Mouse (Mus musculus): ENCODE data around the gene Dcaf1. TPM values are rescaled to one million over a fixed set of nuclear protein-coding genes. Genes with fewer than 3 reads are reported as not detected.

Gene Dcaf1
- polyA plus RNA-seq, 1 experiment from 2014 or later: 17.7 TPM

DNA sequence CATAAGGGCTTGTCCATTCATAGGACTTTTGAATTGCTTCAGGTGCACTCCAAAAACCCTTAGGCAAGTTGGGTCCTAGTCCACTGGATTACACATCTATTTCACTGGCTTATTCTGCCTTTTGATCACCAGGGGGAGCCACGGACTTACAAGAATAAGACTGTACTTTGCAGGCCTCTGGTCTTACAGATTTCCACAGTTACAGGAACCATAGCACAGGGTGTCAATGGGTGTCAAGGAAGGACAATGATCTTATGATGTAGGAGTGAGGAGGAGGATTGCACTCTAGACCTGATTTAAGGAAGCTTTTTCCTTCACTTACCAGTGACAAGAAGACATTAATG is 82.1 kb downstream of the Dcaf1 start:
- H3K4me3 ChIP-seq (ENCODE audit: low read depth, low read length): no peak overlapping the region
- ATAC-seq (ENCODE audit: low read depth) (no peak), DNase-seq (ENCODE audit: low spot score) (peak; percentile 86)
- WGBS: 4% methylated on average over 1 of the region's 1 CpGs
- no peaks in the 10 kb centered on the region for H3K9me3 ChIP-seq (ENCODE audit: control insufficient read depth, low read length)
- H3K27ac ChIP-seq (replicated peaks; ENCODE audit: low read depth, low read length): no peak overlapping the region
- H3K36me3 ChIP-seq (ENCODE audit: control insufficient read depth, insufficient read depth, low read length): no peaks in the 10 kb centered on the region
- no peak overlapping the region for H3K4me2 ChIP-seq (ENCODE audit: low read depth, low read length)
- H3K27me3 ChIP-seq (replicated peaks; ENCODE audit: control insufficient read depth, insufficient read depth, low read length): no peaks in the 10 kb centered on the region
- H3K4me1 ChIP-seq (ENCODE audit: control insufficient read depth, insufficient read depth, low read length): no peaks in the 10 kb centered on the region
- no peak overlapping the region for H3K9ac ChIP-seq (ENCODE audit: low read depth, low read length)

DNA sequence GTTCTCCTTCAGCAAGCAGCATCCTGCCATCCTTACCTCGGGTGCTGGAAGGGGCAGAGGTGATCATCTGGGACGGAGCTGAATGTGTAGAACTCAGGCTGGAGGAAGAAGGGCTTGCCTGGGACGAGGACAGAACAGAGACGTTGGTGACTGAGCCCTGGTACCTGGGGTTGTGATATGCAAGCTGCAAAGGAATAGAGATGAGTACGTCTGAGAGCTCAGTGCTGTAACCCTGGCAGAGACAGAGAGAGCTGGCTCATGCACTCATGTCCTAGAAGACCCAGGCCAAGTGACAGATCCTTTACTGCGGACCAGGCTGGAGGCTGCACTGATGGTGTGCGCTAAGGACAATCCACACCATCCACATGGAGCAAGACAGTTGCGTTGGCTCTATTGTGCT is 84.9 kb downstream of the Dcaf1 start:
- H3K9me3 ChIP-seq (ENCODE audit: control insufficient read depth, low read length): no peaks in the 10 kb centered on the region
- H3K9ac ChIP-seq (ENCODE audit: low read depth, low read length): no peak overlapping the region
- 84% methylated on average over 8 of the region's 8 CpGs for WGBS
- H3K27ac ChIP-seq (replicated peaks; ENCODE audit: low read depth, low read length): no peak overlapping the region
- no peaks in the 10 kb centered on the region for H3K36me3 ChIP-seq (ENCODE audit: control insufficient read depth, insufficient read depth, low read length)
- H3K27me3 ChIP-seq (replicated peaks; ENCODE audit: control insufficient read depth, insufficient read depth, low read length): no peaks in the 10 kb centered on the region
- no peak for ATAC-seq (ENCODE audit: low read depth)
- H3K4me2 ChIP-seq (ENCODE audit: low read depth, low read length): no peak overlapping the region
- no peak for DNase-seq (ENCODE audit: low spot score)
- no peak overlapping the region for H3K4me3 ChIP-seq (ENCODE audit: low read depth, low read length)
- H3K4me1 ChIP-seq (ENCODE audit: control insufficient read depth, insufficient read depth, low read length): no peaks in the 10 kb centered on the region

DNA sequence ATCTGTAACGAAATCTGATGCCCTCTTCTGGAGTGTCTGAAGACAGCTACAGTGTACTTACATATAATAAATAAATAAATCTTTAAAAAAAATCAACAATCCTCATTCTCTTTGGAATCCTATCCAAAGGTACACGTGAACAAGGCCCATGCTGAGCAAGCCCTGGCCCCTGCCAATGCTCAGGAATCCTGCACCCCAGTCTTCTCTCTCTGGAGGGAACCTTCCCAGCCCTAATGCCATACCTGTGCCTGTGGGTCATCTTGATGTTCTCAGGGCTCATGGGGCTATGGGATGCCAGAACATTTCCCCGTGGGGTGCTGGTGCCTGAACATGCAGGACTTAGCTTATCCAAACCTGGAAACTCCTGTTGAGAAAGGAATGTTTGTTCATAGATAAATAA is 86.5 kb downstream of the Dcaf1 start:
- Histone ChIP-seq H3K27me3 (replicated peaks; ENCODE audit: control insufficient read depth, insufficient read depth, low read length) (no peaks in the 10 kb centered on the region), H3K27ac (replicated peaks; ENCODE audit: low read depth, low read length) (no peak overlapping the region), H3K4me1 (ENCODE audit: control insufficient read depth, insufficient read depth, low read length) (no peaks in the 10 kb centered on the region), H3K4me2 (ENCODE audit: low read depth, low read length) (no peak overlapping the region), H3K4me3 (ENCODE audit: low read depth, low read length) (no peak overlapping the region), H3K9ac (ENCODE audit: low read depth, low read length) (no peak overlapping the region), H3K36me3 (ENCODE audit: control insufficient read depth, insufficient read depth, low read length) (no peaks in the 10 kb centered on the region), H3K9me3 (ENCODE audit: control insufficient read depth, low read length) (no peaks in the 10 kb centered on the region)
- ATAC-seq (ENCODE audit: low read depth) (no peak), DNase-seq (ENCODE audit: low spot score) (no peak)
- WGBS: 77% methylated on average over 3 of the region's 3 CpGs

DNA sequence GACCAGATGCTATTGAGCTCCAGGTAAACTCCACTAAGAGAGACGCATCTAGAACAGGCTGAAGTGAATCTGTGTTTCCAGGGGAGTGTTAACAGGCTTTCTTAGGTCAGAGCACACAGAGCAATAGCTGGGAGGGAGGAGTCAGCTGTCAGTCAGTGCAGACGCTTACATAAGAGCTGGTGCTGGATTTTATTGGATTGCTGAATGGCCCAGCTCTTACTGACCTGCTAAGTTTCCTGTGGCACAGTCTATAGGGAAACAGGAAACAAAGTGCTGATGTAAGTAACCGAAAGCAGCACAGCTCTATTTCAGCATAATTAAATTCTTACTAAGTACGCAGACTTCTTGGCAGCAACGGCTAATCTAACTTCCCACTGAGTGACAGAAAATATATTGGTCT is 87.0 kb downstream of the Dcaf1 start:
- H3K9ac ChIP-seq (ENCODE audit: low read depth, low read length): no peak overlapping the region
- no peak overlapping the region for H3K27ac ChIP-seq (replicated peaks; ENCODE audit: low read depth, low read length)
- H3K4me3 ChIP-seq (ENCODE audit: low read depth, low read length): no peak overlapping the region
- DNase-seq (ENCODE audit: low spot score) (peak; percentile 41), ATAC-seq (ENCODE audit: low read depth) (no peak)
- 33% methylated on average over 5 of the region's 5 CpGs for WGBS
- H3K4me1 ChIP-seq (ENCODE audit: control insufficient read depth, insufficient read depth, low read length): no peaks in the 10 kb centered on the region
- no peak overlapping the region for H3K4me2 ChIP-seq (ENCODE audit: low read depth, low read length)
- H3K9me3 ChIP-seq (ENCODE audit: control insufficient read depth, low read length): no peaks in the 10 kb centered on the region
- no peaks in the 10 kb centered on the region for H3K27me3 ChIP-seq (replicated peaks; ENCODE audit: control insufficient read depth, insufficient read depth, low read length)
- no peaks in the 10 kb centered on the region for H3K36me3 ChIP-seq (ENCODE audit: control insufficient read depth, insufficient read depth, low read length)

DNA sequence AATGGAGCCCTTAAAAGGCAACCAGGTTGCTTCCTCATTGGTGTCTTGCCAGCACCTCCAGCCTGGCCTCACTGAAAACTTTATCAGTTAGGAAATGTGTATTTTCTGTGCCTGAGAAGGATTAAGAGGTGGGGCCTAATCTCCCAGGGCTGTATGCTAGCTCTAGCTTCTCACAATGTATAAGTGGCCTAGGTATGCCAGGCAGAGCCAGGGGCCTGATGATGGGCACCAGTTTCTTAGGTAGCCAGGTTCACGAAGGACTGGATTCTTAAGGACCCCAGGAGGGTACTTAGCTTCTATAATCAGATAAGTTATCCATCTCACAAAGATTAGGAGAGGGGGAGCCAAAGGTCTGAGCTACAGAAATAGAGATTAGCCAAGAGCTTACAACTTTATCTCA is 90.0 kb downstream of the Dcaf1 start:
- Histone ChIP-seq H3K36me3 (ENCODE audit: control insufficient read depth, insufficient read depth, low read length) (no peaks in the 10 kb centered on the region), H3K9ac (ENCODE audit: low read depth, low read length) (no peak overlapping the region), H3K4me1 (ENCODE audit: control insufficient read depth, insufficient read depth, low read length) (no peaks in the 10 kb centered on the region), H3K9me3 (ENCODE audit: control insufficient read depth, low read length) (no peaks in the 10 kb centered on the region), H3K4me3 (ENCODE audit: low read depth, low read length) (no peak overlapping the region), H3K4me2 (ENCODE audit: low read depth, low read length) (no peak overlapping the region), H3K27me3 (replicated peaks; ENCODE audit: control insufficient read depth, insufficient read depth, low read length) (no peaks in the 10 kb centered on the region), H3K27ac (replicated peaks; ENCODE audit: low read depth, low read length) (no peak overlapping the region)
- 58% methylated on average over 1 of the region's 1 CpGs for WGBS
- no peak for DNase-seq (ENCODE audit: low spot score)
- ATAC-seq (ENCODE audit: low read depth): no peak

DNA sequence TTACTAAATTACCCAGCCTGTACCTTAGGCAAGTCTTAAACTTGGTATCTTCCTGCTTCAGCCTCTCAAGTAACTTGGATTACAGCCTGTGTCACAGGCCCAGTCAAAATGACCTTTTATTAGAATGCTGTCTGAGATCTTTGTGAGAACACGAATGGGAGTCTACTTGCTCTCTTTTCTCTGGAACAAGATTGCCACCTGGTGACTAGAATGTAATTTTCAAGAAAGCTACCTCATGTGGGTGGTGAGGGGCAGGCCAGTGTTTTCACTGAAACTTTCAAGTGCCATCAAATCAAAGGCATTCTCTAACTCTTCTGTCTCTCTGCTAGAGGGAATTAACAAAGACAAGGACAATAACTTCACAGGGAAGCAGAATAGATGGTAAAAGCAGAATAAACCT is 92.1 kb downstream of the Dcaf1 start:
- Histone ChIP-seq H3K9ac (ENCODE audit: low read depth, low read length) (no peak overlapping the region), H3K9me3 (ENCODE audit: control insufficient read depth, low read length) (no peaks in the 10 kb centered on the region), H3K4me2 (ENCODE audit: low read depth, low read length) (no peak overlapping the region), H3K27me3 (replicated peaks; ENCODE audit: control insufficient read depth, insufficient read depth, low read length) (no peaks in the 10 kb centered on the region), H3K36me3 (ENCODE audit: control insufficient read depth, insufficient read depth, low read length) (no peaks in the 10 kb centered on the region), H3K27ac (replicated peaks; ENCODE audit: low read depth, low read length) (no peak overlapping the region), H3K4me1 (ENCODE audit: control insufficient read depth, insufficient read depth, low read length) (no peaks in the 10 kb centered on the region), H3K4me3 (ENCODE audit: low read depth, low read length) (no peak overlapping the region)
- WGBS: 14% methylated on average over 1 of the region's 1 CpGs
- ATAC-seq (ENCODE audit: low read depth): no peak
- peak; percentile 8 for DNase-seq (ENCODE audit: low spot score)

DNA sequence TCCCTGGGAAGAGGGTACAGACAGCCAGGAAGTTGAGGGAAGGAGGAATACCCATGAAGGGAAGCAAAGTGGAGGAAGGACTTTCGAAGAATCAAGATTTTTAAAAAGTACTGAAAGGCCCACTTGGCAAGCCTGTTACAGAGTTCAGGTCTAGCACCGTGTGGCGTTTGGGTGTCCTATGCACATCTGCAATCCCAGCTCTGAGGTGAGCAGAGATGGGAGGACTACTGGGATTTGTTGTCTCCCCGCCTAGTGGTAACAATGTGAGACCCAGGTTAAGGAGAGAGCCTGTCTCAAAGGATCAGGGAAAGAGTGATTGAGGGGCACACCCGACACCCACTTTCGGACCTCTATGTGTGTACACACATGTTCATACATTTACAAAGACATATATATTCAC is 93.2 kb downstream of the Dcaf1 start:
- no peak overlapping the region for H3K9ac ChIP-seq (ENCODE audit: low read depth, low read length)
- DNase-seq (ENCODE audit: low spot score) (no peak), ATAC-seq (ENCODE audit: low read depth) (no peak)
- H3K36me3 ChIP-seq (ENCODE audit: control insufficient read depth, insufficient read depth, low read length): no peaks in the 10 kb centered on the region
- no peak overlapping the region for H3K4me2 ChIP-seq (ENCODE audit: low read depth, low read length)
- H3K9me3 ChIP-seq (ENCODE audit: control insufficient read depth, low read length): no peaks in the 10 kb centered on the region
- no peaks in the 10 kb centered on the region for H3K27me3 ChIP-seq (replicated peaks; ENCODE audit: control insufficient read depth, insufficient read depth, low read length)
- H3K27ac ChIP-seq (replicated peaks; ENCODE audit: low read depth, low read length): no peak overlapping the region
- H3K4me3 ChIP-seq (ENCODE audit: low read depth, low read length): no peak overlapping the region
- WGBS: 84% methylated on average over 6 of the region's 6 CpGs
- H3K4me1 ChIP-seq (ENCODE audit: control insufficient read depth, insufficient read depth, low read length): no peaks in the 10 kb centered on the region

Other genes starting within 250 kb of the Dcaf1 start
- gene Iqcf6, start 195.3 kb upstream of the Dcaf1 start, polyA plus RNA-seq (2014; fragmentation: Nextera tagmentation; extraction: Ambion mirVana): not detected in 2 replicates
- 0.08 and 0.16 TPM in 2 replicates for gene Grm2, start 165.8 kb upstream of the Dcaf1 start, polyA plus RNA-seq (2014; fragmentation: Nextera tagmentation; extraction: Ambion mirVana)
- 59.0 and 68.2 TPM in 2 replicates for gene Tex264, start 135.9 kb upstream of the Dcaf1 start, polyA plus RNA-seq (2014; fragmentation: Nextera tagmentation; extraction: Ambion mirVana)
- 3.2 and 4.3 TPM in 2 replicates for gene Rad54l2, start 32.7 kb upstream of the Dcaf1 start, polyA plus RNA-seq (2014; fragmentation: Nextera tagmentation; extraction: Ambion mirVana)
- gene Rbm15b, start 65.6 kb downstream of the Dcaf1 start, polyA plus RNA-seq (2014; fragmentation: Nextera tagmentation; extraction: Ambion mirVana): 16.6 and 17.2 TPM in 2 replicates
- gene Manf, start 70.1 kb downstream of the Dcaf1 start, polyA plus RNA-seq (2014; fragmentation: Nextera tagmentation; extraction: Ambion mirVana): 275 and 308 TPM in 2 replicates